Mouse (Mus musculus): Measurements from ENCODE around the gene Dusp16.
"Not testable (repeated sequence)": the region's sequence is repeated elsewhere in the genome, so short reads cannot be mapped to it uniquely, and the experiment has no call there.

The Dusp16 gene

DNA sequence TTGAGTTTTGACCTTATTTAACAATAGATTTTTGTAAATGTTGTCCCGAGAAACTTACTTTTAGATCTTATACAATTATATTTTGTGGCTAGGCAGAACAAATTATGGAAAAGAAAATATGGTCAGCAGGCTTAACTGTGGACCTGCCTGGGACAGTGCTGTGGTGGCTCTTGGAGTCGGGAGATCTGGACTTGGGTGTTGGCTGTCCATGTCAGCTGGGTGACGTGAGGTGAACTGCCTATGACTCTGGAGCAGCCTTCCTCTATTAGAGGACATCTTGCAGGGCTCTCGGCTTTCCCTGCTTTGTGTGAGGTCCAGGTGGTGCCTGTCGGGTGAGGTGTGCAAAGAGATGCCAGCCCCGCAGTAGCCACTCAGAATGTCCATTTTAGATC, 91.2 kb downstream of the Dusp16 start:
- in situ Hi-C loops (cut with MboI, MseI): no loop called here

- in situ Hi-C loops (cut with MboI, MseI): no loop called here
These were observed 91.8 kb downstream of the Dusp16 start for GRCm38 (mm10) chr6:134700451-134701210.

DNA sequence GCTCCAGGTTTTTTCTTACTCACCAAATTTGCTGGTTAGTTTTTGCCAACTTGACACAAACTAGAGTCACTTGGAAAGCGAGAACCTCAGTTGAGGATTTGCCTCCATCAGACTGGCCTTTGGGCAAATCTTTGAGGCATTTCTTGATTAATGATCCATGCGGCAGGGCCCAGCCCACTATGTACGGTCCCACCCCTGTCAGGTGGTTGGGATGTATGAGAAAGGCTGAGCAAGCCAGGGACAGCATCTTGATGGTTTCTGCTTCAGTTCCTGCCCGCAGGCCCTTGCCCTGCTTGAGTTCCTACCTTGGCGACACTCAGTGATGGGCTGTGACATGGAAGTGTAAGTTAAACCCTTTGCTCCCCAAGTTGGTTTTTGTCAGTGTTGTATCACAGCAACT, 94.2 kb downstream of the Dusp16 start:
- in situ Hi-C loops (cut with MboI, MseI): no loop called here

DNA sequence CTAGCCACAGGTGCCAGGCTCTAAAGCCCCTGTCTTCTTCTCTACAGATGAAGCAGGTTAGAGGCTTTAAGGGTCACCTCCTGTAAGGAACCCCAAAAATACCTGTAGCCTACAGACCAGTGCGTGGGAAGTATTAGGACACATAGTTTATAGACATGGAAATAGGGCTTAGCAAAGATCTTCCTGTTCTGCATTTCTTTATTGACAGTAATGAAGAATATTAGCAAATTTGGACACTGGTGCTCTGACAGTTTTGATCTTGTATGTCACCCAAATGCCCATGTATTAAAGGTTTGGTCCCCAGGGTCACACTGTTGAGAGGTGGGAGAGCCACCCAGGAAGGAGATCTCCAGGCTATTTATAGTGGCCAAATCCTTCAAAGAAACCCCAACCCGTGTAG, 95.9 kb downstream of the Dusp16 start:
- in situ Hi-C loops (cut with MboI, MseI): no loop called here

- in situ Hi-C loops (cut with MboI, MseI): no loop called here
These were observed 96.3 kb downstream of the Dusp16 start for GRCm38 (mm10) chr6:134696146-134696545.

GRCm38 (mm10) chr6:134695625-134696024, 96.8 kb downstream of the Dusp16 start:
- in situ Hi-C loops (cut with MboI, MseI): no loop called here

DNA sequence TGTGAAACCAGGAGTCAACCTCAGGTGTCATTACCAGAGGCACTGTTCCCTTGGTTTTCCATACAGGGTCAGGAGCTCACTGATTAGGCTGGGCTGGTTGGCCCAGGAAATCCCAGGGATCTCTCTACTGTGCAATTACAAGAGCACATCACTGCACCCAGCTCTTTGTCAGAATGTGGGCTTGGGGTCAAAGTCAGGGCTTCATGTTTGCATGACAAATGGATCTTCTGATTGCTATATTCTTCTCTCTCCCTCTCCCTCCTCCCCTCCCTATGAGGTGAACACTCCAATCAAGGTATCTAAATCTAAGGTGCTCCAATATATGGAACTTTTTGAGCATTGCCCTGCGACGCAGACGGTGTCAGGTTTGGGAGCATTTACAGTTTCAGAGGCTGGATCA, 97.4 kb downstream of the Dusp16 start:
- in situ Hi-C loops (cut with MboI, MseI): no loop called here

GRCm38 (mm10) chr6:134694498-134694897, 97.9 kb downstream of the Dusp16 start:
- in situ Hi-C loops (cut with MboI, MseI): no loop called here

- in situ Hi-C loops (cut with MboI, MseI): no loop called here
These were observed 106.9 kb downstream of the Dusp16 start for GRCm38 (mm10) chr6:134685515-134685914.

- in situ Hi-C loops (cut with MboI, MseI): no loop called here
These were observed 107.4 kb downstream of the Dusp16 start for GRCm38 (mm10) chr6:134685040-134685439.

DNA sequence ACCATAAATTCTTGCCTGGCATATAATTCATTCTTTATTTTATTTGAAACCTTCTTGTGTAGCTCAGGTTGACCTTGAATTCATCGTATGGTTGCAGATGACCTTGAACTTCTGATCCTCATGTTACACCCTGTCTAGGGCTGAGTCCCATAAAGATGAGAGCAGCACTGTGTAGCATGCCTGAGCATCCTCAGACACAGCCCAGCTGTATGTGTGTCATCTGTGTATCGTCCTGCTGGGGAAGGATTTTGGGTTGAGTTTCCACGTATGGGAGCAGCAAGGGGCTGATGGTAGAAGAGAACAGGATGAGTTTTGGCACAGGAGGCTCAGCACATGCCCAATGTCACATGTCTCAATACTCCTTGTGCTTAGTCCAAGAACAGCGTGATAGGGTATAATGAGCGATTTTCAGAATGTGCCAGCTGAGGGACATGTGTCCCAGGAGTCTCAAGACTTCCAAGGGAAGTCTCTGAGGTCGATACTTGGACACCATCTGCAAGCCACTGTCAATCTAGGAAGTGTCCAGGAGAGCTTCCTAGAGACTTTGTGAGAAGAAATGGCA, 108.0 kb downstream of the Dusp16 start:
- in situ Hi-C loops (cut with MboI, MseI): no loop called here

DNA sequence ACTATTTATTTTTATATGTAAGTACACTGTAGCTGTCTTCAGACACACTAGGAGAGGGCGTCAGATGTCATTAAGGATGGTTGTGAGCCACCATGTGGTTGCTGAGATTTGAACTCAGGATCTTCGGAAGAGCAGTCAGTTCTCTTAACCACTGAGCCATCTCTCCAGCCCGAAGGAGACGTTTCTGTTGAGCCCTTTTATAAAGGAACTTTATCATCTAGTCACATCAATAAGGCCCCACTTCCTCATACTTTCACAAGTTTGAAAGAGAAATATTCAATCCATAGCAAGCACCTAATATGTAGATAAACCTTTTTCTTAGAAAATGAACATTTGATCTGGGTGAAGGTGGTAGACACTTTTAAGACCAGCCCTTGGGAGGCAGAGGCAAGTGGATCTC, 113.1 kb downstream of the Dusp16 start:
- in situ Hi-C loops (cut with MboI, MseI): not testable (repeated sequence)

DNA sequence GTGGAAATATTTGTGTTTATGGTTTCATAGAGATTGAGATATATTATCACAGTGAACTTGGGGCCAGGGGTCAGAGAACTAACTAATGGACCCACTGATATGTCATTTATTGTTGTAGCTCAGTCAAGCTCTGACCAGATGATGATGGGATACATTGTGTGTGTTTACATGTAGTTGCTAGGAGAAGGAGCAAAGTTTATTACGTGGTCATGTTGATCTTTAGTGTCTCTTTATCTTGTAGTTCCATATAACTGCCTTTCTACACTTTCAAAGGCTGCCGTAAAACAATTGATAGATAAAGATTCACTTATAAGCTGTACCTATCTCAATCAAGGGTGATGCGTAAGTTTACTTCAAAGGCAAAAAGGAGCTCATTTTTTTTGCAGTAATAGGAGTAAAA, 114.4 kb downstream of the Dusp16 start:
- in situ Hi-C loops (cut with MboI, MseI): no loop called here

GRCm38 (mm10) chr6:134677504-134677903, 114.9 kb downstream of the Dusp16 start:
- in situ Hi-C loops (cut with MboI, MseI): no loop called here

- in situ Hi-C loops (cut with MboI, MseI): not testable (repeated sequence)
These were observed 118.7 kb downstream of the Dusp16 start for GRCm38 (mm10) chr6:134673712-134674111.

DNA sequence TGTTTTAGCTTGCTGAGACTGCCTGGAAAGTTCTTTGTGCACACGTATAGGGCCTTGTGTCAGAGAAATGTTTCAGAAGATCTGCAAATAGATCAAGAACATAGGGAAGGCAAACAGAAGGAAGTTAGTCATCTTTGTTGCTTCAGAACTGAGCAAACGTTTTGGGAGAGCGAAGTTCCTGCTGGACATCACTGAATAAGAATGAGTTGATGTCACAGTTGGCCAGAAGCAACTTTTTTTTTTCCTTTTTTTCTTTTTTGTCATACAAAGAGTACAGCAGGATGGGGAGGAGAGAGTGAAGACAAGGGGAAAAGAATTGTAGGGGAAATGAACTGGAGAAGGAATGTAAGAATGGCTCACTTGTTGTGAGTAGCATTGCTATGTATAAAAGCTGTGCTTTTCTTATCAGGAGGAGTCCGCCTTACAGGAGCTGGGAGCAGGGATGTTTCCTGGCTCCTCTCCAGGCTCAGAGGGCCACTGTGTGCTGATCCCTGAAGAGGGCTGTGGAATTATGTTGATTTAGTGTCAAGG, 121.5 kb downstream of the Dusp16 start:
- in situ Hi-C loops (cut with MboI, MseI): no loop called here

DNA sequence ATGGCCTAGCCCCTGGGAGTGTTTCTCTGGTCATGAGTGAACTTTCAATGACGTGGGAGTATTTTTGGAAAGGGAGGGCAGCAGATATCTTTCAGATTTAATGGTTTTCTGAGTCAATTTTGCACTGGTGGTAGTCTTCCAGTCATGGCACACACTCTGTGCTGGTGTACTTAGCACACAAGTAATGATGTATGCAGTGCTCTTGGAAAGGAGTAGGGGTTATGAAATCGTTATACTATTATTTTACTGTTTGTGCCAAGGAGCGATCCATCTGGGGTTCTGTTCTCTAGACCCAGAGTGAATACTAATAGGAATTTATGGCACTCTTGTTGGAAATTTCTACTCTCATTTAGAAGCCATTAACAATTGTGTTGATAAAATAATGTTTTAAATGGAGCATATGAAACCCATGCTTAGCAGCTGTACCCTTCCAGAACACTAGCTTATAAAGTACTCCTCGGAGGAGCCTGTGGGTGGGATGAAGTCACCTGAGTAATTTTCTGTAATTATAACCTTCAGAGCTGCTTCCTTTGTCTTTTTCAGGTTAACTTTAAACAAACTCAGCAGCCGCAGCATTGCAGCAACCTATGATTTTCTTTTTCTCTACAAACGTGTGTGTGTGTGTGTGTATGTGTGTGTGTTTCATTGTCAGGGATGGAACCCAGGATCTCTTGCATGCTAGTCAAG, 123.1 kb downstream of the Dusp16 start:
- in situ Hi-C loops (cut with MboI, MseI): loop anchor here (10.0 kb wide), 1 partner anchor 195 kb away; no protein-coding TSS in a partner anchor

- in situ Hi-C loops (cut with MboI, MseI): loop anchor here (10.0 kb wide), 1 partner anchor 196 kb away; no protein-coding TSS in a partner anchor
These were observed 123.9 kb downstream of the Dusp16 start for GRCm38 (mm10) chr6:134668519-134668918.

- in situ Hi-C loops (cut with MboI, MseI): loop anchor here (10.0 kb wide), 1 partner anchor 199 kb away; no protein-coding TSS in a partner anchor
These were observed 126.6 kb downstream of the Dusp16 start for GRCm38 (mm10) chr6:134665817-134666216.
